14 mouse cellular contexts compared by ENCODE assay signal in genomic region chr13:52258373-52258772, GRCm38 (mm10).
"Had no signal": no experiment of that assay in that cellular context is flagged by ENCODE, and none has a peak within 500 bp of the region (broad histone marks: within the 10 kb centered on the region; RNA-seq: fewer than 3 reads in every experiment).

No protein-coding gene starts in this region.

- H3K27ac ChIP-seq: kidney, postnatal 0 days; liver, embryonic 12.5 days; midbrain, embryonic 13.5 days; neural tube, embryonic 15.5 days had no signal

- H3K4me1 ChIP-seq: midbrain, embryonic 13.5 days had no signal

- H3K9ac ChIP-seq: liver, embryonic 12.5 days; lung, embryonic 14.5 days; midbrain, embryonic 13.5 days; neural tube, embryonic 15.5 days had no signal

- H3K4me2 ChIP-seq: liver, embryonic 12.5 days; lung, embryonic 14.5 days; midbrain, embryonic 13.5 days; neural tube, embryonic 15.5 days had no signal

- ATAC-seq: liver, embryonic 12.5 days; midbrain, embryonic 13.5 days had no signal

- H3K9me3 ChIP-seq: liver, embryonic 12.5 days; midbrain, embryonic 13.5 days; neural tube, embryonic 15.5 days had no signal

- H3K4me3 ChIP-seq: layer of hippocampus, adult 2 months; liver, embryonic 12.5 days; midbrain, embryonic 13.5 days; myocyte; neural tube, embryonic 15.5 days had no signal

- DNase-seq: kidney, adult 11 months; kidney, adult 9 months; kidney, postnatal 36 days; left cerebral cortex, postnatal 4 days; lung, embryonic 14.5 days; lung, postnatal 10 days; lung, postnatal 4 days; thymus, adult 18-20 months had no signal

- H3K36me3 ChIP-seq: liver, embryonic 12.5 days; midbrain, embryonic 13.5 days; neural tube, embryonic 15.5 days had no signal

- H3K27me3 ChIP-seq: liver, embryonic 12.5 days; midbrain, embryonic 13.5 days; neural tube, embryonic 15.5 days had no signal
